Mouse (Mus musculus): ENCODE measurements at regions not wholly inside any gene's neighbourhood (a gene's known extent, or its start where the extent isn't known, plus 50 kb on each side); places are given as distances from the start of the nearest gene placed in this dataset.
A peak's percentile ranks its signal among the peaks of the same experiment; 100 is the strongest.

DNA sequence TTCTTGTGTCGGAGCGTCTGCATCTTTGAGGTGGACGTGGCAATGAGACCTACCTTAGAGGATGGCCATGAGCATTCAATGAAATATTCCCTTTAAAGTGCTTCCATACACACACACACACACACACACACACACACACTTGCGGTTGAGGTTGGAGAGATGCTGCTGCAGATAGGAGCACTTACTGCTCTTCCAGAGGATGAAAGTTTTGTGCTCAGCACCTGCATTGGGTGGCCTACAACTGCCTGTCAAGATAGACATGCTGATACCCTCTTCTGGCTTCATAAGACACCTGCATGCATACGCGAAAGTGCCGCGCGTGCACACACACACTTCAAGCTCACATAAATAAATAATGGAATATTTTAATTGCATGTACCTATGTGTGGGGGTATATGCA is 111.5 kb upstream of the Pja1 start:
- Histone ChIP-seq H3K27me3 (ENCODE audit: control insufficient read depth, insufficient read depth, low read depth, low read length) (peaks cover 2% of the 10 kb centered on the region; the same call in 1 of the 2 replicates), H3K4me1 (ENCODE audit: control insufficient read depth, low read depth, low read length) (no peaks in the 10 kb centered on the region), H3K9ac (ENCODE audit: low read depth, low read length) (no peak overlapping the region), H3K9me3 (replicated peaks; ENCODE audit: control insufficient read depth, low read length) (no peaks in the 10 kb centered on the region), H3K4me2 (ENCODE audit: low read depth, low read length) (no peak overlapping the region), H3K36me3 (ENCODE audit: control insufficient read depth, insufficient read depth) (no peaks in the 10 kb centered on the region), H3K27ac (ENCODE audit: low read length) (no peak overlapping the region), H3K4me3 (ENCODE audit: low read depth, low read length) (no peak overlapping the region)
- 72% methylated on average over 9 of the region's 9 CpGs for WGBS (ENCODE audit: insufficient replicate concordance)
- no peak for ATAC-seq (ENCODE audit: low read depth)

DNA sequence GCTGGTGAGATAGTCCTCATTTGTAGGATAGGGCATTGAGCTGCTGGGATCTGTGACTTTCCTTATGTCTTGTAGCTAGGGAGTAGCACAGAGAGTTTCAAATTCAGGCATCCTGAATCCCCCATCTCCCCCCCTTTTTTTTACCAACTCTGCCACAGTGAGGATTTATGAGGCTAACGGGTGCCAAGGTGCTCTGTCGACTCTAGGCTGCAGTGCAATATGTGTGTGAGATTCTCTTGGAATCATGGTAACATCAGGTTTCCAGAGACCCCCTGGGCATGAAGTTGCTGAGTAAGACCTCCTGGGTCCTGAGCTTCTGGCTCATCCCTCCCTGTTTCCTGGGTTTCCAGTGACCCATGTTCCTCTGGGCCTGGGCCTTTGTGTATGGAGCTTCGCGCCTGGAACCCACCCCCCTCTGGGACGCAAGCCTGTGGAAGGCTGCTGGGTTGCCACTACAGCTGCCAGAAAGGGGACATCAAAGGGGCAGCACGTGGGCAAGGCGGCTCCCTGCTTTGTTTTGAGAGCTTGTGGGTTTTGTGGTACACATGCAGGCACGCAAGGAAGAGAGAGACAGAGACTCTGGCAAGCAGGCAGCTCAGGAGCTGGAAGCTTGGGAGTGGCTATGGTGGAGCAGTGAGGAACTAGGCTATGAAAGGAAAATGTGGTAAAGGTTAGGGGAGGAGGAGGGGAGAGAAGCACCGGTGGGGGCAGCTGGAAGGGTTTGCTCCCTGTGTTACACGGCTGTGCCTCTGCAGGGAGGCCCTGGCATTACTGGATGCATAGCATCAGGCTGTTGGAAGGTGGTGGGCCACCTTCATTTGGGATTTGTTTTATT is 110.8 kb upstream of the Pja1 start:
- no peak overlapping the region for H3K27ac ChIP-seq (ENCODE audit: low read length)
- H3K4me3 ChIP-seq (ENCODE audit: low read depth, low read length): no peak overlapping the region
- no peak overlapping the region for H3K4me2 ChIP-seq (ENCODE audit: low read depth, low read length)
- no peak overlapping the region for H3K9ac ChIP-seq (ENCODE audit: low read depth, low read length)
- peaks cover 2% of the 10 kb centered on the region; the same call in 1 of the 2 replicates for H3K27me3 ChIP-seq (ENCODE audit: control insufficient read depth, insufficient read depth, low read depth, low read length)
- no peaks in the 10 kb centered on the region for H3K4me1 ChIP-seq (ENCODE audit: control insufficient read depth, low read depth, low read length)
- ATAC-seq (ENCODE audit: low read depth): no peak
- 42% methylated on average over 10 of the region's 10 CpGs for WGBS (ENCODE audit: insufficient replicate concordance)
- no peaks in the 10 kb centered on the region for H3K9me3 ChIP-seq (replicated peaks; ENCODE audit: control insufficient read depth, low read length)
- no peaks in the 10 kb centered on the region for H3K36me3 ChIP-seq (ENCODE audit: control insufficient read depth, insufficient read depth)

DNA sequence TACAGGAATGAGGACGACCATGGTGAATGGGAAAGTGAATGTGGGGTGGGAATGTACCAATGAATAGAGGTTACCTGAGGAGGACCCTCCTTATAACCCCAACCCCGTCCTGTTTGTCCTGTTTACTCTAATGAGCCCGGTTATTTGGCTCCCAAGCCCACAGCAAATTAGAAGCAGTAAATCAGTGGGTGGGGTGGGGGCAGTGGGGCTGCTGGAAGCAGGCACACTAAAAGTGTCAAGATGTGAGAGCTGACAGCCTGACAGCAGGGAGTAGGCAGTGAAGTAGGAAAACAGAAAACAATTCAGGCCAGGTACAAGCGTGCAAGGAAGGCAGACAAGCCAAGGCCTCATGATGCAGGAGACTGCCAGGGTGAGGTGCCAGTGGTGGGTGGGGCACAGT is 108.1 kb upstream of the Pja1 start:
- no peak for ATAC-seq (ENCODE audit: low read depth)

DNA sequence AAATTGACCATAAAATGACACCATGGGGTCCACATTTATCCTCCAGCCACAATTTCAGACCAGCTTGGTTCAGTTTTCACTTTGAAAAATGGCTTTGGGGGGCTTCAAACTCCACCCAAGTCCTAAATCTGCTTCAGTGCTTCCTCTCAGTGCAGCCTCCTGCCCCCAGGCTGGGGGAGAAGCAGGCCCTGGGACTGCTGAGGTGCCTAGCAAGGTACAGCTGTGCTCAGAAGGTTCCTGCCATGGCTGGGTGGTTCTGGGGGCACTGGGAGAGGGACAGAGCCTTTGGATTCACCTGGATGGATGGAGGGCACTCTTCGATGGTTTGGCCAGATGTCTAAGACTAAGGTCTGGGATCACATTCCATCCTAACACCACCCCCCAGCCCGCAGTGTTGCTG is 107.7 kb upstream of the Pja1 start:
- H3K4me1 ChIP-seq (ENCODE audit: control insufficient read depth, low read depth, low read length): no peaks in the 10 kb centered on the region
- no peaks in the 10 kb centered on the region; the same call in 1 of the 2 replicates for H3K27me3 ChIP-seq (ENCODE audit: control insufficient read depth, insufficient read depth, low read depth, low read length)
- WGBS (ENCODE audit: insufficient replicate concordance): 43% methylated on average over 2 of the region's 2 CpGs

More for the DNA sequence above, 108.1 kb upstream of the Pja1 start:
- Histone ChIP-seq H3K4me2 (ENCODE audit: low read depth, low read length) (no peak overlapping the region), H3K36me3 (ENCODE audit: control insufficient read depth, insufficient read depth) (no peaks in the 10 kb centered on the region), H3K27ac (ENCODE audit: low read length) (no peak overlapping the region), H3K9ac (ENCODE audit: low read depth, low read length) (no peak overlapping the region), H3K4me3 (ENCODE audit: low read depth, low read length) (no peak overlapping the region), H3K27me3 (ENCODE audit: control insufficient read depth, insufficient read depth, low read depth, low read length) (no peaks in the 10 kb centered on the region; the same call in 1 of the 2 replicates), H3K9me3 (replicated peaks; ENCODE audit: control insufficient read depth, low read length) (no peaks in the 10 kb centered on the region), H3K4me1 (ENCODE audit: control insufficient read depth, low read depth, low read length) (no peaks in the 10 kb centered on the region)
- 51% methylated on average over 4 of the region's 4 CpGs for WGBS (ENCODE audit: insufficient replicate concordance)

DNA sequence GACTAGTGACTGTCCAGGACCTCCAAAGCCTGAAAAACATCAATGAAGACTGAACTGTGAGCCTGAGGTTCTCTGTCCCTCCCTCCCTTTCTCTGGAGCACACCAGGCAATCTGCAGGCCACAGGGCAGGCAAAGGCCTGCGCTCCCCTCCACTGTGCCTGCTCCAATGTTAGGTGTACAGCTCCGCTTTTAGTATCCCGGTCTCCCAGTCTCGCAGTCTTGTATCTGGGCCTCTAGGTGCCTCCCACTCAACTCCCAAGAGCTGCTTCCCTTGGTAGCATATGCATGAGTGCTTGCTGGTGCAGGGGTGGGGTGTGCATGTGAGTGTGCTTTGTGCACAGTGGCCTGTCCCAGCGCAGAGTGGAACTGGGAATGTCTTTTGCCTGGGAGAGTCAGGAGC is 104.0 kb upstream of the Pja1 start:
- Histone ChIP-seq H3K36me3 (ENCODE audit: control insufficient read depth, insufficient read depth) (no peaks in the 10 kb centered on the region), H3K9me3 (replicated peaks; ENCODE audit: control insufficient read depth, low read length) (no peaks in the 10 kb centered on the region), H3K9ac (ENCODE audit: low read depth, low read length) (no peak overlapping the region), H3K4me2 (ENCODE audit: low read depth, low read length) (no peak overlapping the region), H3K4me1 (ENCODE audit: control insufficient read depth, low read depth, low read length) (no peaks in the 10 kb centered on the region), H3K27ac (ENCODE audit: low read length) (no peak overlapping the region), H3K27me3 (ENCODE audit: control insufficient read depth, insufficient read depth, low read depth, low read length) (peaks cover 2% of the 10 kb centered on the region; the same call in 1 of the 2 replicates), H3K4me3 (ENCODE audit: low read depth, low read length) (no peak overlapping the region)
- no peak for ATAC-seq (ENCODE audit: low read depth)
- 48% methylated on average over 5 of the region's 5 CpGs for WGBS (ENCODE audit: insufficient replicate concordance)

More for the DNA sequence above, 107.7 kb upstream of the Pja1 start:
- Histone ChIP-seq H3K4me2 (ENCODE audit: low read depth, low read length) (no peak overlapping the region), H3K27ac (ENCODE audit: low read length) (no peak overlapping the region), H3K36me3 (ENCODE audit: control insufficient read depth, insufficient read depth) (no peaks in the 10 kb centered on the region), H3K9me3 (replicated peaks; ENCODE audit: control insufficient read depth, low read length) (no peaks in the 10 kb centered on the region), H3K4me3 (ENCODE audit: low read depth, low read length) (no peak overlapping the region), H3K9ac (ENCODE audit: low read depth, low read length) (no peak overlapping the region)
- ATAC-seq (ENCODE audit: low read depth): no peak

DNA sequence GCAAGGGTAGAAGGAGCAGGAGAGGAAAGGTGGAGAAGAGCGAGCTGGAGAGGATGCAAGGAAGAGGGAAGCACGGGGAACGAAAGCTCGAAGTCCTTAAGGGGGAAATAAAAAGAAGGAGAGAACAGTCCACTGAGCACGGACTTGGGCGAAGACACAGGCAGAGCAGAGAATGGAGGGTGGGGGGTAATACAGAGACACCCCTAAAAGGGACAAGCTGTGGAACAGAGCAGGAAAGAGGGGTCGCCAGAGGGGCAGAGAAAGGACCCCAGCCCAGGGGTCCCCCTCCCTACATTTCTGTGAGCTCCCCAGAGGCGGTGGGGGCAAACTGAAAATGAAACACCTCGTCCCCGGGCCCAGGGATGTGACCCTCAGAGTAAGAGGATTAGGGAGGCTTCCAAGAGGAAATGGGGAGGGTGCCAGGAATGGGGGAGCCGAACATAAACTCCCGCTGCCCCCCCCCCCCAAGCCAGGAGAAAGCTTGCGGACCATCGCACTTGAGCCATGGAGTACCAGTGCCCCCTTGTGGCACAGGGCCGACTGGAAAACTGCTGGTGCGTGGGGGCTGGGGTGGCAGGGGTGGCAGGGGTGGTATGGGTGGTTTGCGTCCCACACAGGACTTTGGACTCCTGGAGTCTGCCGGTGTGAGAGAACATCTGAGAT is 103.5 kb upstream of the Pja1 start:
- Histone ChIP-seq H3K9ac (ENCODE audit: low read depth, low read length) (no peak overlapping the region), H3K27ac (ENCODE audit: low read length) (no peak overlapping the region), H3K4me2 (ENCODE audit: low read depth, low read length) (peak overlapping the region; percentile 50; the same call in 1 of the 2 replicates), H3K9me3 (replicated peaks; ENCODE audit: control insufficient read depth, low read length) (no peaks in the 10 kb centered on the region), H3K36me3 (ENCODE audit: control insufficient read depth, insufficient read depth) (no peaks in the 10 kb centered on the region), H3K4me3 (ENCODE audit: low read depth, low read length) (peak overlapping the region; percentile 35), H3K27me3 (ENCODE audit: control insufficient read depth, insufficient read depth, low read depth, low read length) (peaks cover 2% of the 10 kb centered on the region; the same call in 1 of the 2 replicates), H3K4me1 (ENCODE audit: control insufficient read depth, low read depth, low read length) (no peaks in the 10 kb centered on the region)
- 27% methylated on average over 16 of the region's 18 CpGs for WGBS (ENCODE audit: insufficient replicate concordance)
- no peak for ATAC-seq (ENCODE audit: low read depth)

DNA sequence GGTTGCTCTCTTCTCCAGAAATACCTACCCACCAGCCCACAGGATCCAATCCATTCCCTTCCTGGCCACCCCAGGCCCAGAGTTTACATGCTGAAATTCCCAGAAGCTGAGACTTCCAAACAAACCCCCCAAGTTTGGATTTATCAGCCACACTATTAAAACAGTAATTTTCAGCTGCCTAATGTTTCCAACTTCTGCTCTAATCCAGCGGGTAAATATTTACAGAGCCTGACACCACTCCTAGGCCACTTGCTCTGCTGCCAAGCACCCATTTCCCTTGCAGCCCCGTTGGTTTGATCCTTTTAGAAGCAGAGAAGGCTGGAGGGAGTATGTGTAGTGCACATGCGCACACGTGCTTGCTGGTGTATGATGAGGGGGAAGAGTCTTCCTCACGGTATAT is 99.1 kb upstream of the Pja1 start:
- Histone ChIP-seq H3K27me3 (ENCODE audit: control insufficient read depth, insufficient read depth, low read depth, low read length) (peaks cover 9% of the 10 kb centered on the region), H3K27ac (ENCODE audit: low read length) (no peak overlapping the region), H3K9ac (ENCODE audit: low read depth, low read length) (no peak overlapping the region), H3K4me2 (ENCODE audit: low read depth, low read length) (no peak overlapping the region), H3K36me3 (ENCODE audit: control insufficient read depth, insufficient read depth) (no peaks in the 10 kb centered on the region), H3K9me3 (replicated peaks; ENCODE audit: control insufficient read depth, low read length) (no peaks in the 10 kb centered on the region), H3K4me1 (ENCODE audit: control insufficient read depth, low read depth, low read length) (no peaks in the 10 kb centered on the region), H3K4me3 (ENCODE audit: low read depth, low read length) (no peak overlapping the region)
- 42% methylated on average over 5 of the region's 5 CpGs for WGBS (ENCODE audit: insufficient replicate concordance)
- ATAC-seq (ENCODE audit: low read depth): no peak

DNA sequence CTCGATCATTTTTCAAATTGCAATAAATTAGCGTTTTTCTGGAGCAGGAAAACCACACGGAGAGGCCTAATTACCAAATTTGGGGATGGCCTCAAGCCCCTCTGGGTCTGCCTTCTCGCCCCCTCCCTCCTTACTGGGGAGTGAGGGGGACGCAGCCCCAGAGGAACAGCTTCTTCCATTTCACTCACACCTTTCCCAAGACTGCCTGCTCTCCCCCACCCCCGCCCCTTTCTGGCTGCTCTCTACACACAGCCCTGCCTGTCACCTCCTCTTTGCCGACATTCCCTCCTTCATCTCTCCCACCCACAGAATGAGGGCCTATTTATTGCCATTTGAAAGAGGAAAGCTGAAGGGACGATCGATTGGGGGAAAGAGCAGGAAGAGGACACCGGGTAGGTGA is 97.2 kb upstream of the Pja1 start:
- no peak overlapping the region for H3K4me2 ChIP-seq (ENCODE audit: low read depth, low read length)
- 29% methylated on average over 10 of the region's 10 CpGs for WGBS (ENCODE audit: insufficient replicate concordance)
- no peak for ATAC-seq (ENCODE audit: low read depth)
- no peaks in the 10 kb centered on the region for H3K4me1 ChIP-seq (ENCODE audit: control insufficient read depth, low read depth, low read length)
- H3K9ac ChIP-seq (ENCODE audit: low read depth, low read length): no peak overlapping the region
- H3K9me3 ChIP-seq (replicated peaks; ENCODE audit: control insufficient read depth, low read length): no peaks in the 10 kb centered on the region
- no peaks in the 10 kb centered on the region for H3K36me3 ChIP-seq (ENCODE audit: control insufficient read depth, insufficient read depth)
- no peak overlapping the region for H3K4me3 ChIP-seq (ENCODE audit: low read depth, low read length)
- peaks cover 9% of the 10 kb centered on the region for H3K27me3 ChIP-seq (ENCODE audit: control insufficient read depth, insufficient read depth, low read depth, low read length)
- no peak overlapping the region for H3K27ac ChIP-seq (ENCODE audit: low read length)

Data from liver, embryonic 16.5 days (tissue).